Mouse (Mus musculus): ENCODE measurements around the gene Vmn1r31. TPM values are rescaled to one million over a fixed set of nuclear protein-coding genes. Genes with fewer than 3 reads are reported as not detected.

Gene Vmn1r31
- not detected for polyA plus RNA-seq (2017; shearing (Covaris generic))

DNA sequence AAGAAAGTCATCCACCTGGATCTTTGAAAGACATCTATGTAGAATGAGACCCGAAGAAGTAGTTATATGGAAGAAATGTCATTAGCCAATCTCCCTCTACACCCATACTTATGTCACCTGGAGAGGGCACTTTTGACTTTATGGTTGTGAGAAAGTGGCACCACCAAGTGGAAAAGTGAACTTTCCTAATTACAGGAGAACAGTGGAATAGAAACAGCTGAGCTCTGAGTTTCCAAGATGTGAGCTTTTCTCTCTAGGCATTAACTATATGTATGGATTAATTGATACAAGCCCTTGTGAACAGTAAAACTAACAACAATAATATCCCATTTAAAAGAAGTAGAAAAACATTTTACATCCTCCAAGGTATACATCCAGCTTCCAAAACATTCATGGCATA lies at the start of gene Vmn1r31:
Vmn1r31 (minus strand) TSS at position 101 of the 400 bp plus-strand sequence.
- ATAC-seq: no peak

- no peak for ATAC-seq
Measured at GRCm38 (mm10) chr6:58443285-58443684, 31.8 kb downstream of the Vmn1r31 start, which contains the start of gene Vmn1r30. Vmn1r30 (minus strand) TSS chr6:58443385.

Other genes with a start within 250 kb of the Vmn1r31 start
- gene Vmn1r28, start 213.3 kb downstream of the Vmn1r31 start, polyA plus RNA-seq (2017; shearing (Covaris generic)): under 1 TPM in 2 of 3 experiments, not detected in 1; 0.08 to 0.09 TPM
- not detected for gene Vmn1r29, start 173.8 kb downstream of the Vmn1r31 start, polyA plus RNA-seq (2017; shearing (Covaris generic))
- not detected for gene Vmn1r30, start 31.9 kb downstream of the Vmn1r31 start, polyA plus RNA-seq (2017; shearing (Covaris generic))
- 10 to 100 TPM; 12.1 to 23.4 (median 19.2) TPM for gene Abcg2, start 109.2 kb upstream of the Vmn1r31 start, polyA plus RNA-seq (2017; shearing (Covaris generic))

Data from inflammation-experienced regulatory T-cells, adult 6 months (primary cell).